Mouse (Mus musculus) testis, adult 2 months (tissue): ENCODE measurements around the gene Apip.

Experiments
- CTCF ChIP-seq: fragments of 200-500 bp; IDR thresholded peaks from 2 replicates; pipeline ENCODE4 v1.5.1; 2012; ENCODE audit warnings: low read depth, mild to moderate bottlenecking, inconsistent platforms, low read length, moderate library complexity; ENCODE audit not compliant: control insufficient read depth, insufficient read depth, insufficient replicate concordance
- POLR2A ChIP-seq: fragments of 200-500 bp; IDR thresholded peaks from 2 replicates; pipeline ENCODE4 v1.6.1; 2012; ENCODE audit warnings: low read depth, mild to moderate bottlenecking, inconsistent platforms, low read length, moderate library complexity; ENCODE audit not compliant: control insufficient read depth

DNA sequence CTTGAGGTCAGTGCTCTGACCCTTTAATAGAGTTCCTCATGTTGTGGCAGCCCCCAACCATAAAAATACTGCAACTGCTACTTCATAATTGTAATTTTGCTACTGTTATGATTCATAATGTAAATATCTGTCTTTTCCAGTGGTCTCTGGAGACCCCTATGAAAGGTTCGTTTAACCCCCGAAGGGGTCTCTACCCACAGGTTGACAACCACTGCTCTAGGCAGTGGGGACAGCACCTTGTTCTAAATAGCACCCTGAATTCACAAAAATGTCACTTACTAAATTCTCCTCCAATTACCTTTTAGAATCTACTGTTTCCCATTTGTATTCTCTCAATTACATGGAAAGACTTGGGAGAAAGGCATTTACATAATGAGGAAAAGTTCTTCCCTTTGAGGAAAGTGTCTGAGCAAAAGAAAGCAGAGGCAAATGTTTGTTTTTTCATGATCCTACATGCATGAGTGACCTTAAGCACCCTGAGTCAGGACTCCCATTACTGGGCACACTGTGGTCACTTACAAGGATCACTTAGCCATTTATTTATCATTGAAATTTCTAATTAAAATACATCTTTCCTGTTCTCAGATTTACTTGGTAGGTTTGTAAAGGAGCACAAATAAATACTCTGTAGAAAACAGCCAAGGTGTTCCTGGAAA is 5.8 kb upstream of the Apip start:
- no peak for TF ChIP-seq CTCF
- TF ChIP-seq POLR2A = no peak
